Mouse (Mus musculus) gastrocnemius, adult 18-20 months (tissue): ENCODE measurements around the gene Dao. TPM values are rescaled to one million over a fixed set of nuclear protein-coding genes. Genes with fewer than 3 reads are reported as not detected.
A peak's percentile ranks its signal among the peaks of the same experiment; 100 is the strongest.

Experiments
- DNase-seq: peaks from one replicate; pipeline ENCODE4 v3.0.0; 2021; ENCODE audit warnings: low spot score
- total RNA-seq, 2 experiments: library from RNA; stranded (reverse); gene quantifications; 2 replicates each; pipeline ENCODE4 v1.2.3; 2021

The Dao gene
- total RNA-seq, 2 experiments from 2014 or later, result not detected

DNA sequence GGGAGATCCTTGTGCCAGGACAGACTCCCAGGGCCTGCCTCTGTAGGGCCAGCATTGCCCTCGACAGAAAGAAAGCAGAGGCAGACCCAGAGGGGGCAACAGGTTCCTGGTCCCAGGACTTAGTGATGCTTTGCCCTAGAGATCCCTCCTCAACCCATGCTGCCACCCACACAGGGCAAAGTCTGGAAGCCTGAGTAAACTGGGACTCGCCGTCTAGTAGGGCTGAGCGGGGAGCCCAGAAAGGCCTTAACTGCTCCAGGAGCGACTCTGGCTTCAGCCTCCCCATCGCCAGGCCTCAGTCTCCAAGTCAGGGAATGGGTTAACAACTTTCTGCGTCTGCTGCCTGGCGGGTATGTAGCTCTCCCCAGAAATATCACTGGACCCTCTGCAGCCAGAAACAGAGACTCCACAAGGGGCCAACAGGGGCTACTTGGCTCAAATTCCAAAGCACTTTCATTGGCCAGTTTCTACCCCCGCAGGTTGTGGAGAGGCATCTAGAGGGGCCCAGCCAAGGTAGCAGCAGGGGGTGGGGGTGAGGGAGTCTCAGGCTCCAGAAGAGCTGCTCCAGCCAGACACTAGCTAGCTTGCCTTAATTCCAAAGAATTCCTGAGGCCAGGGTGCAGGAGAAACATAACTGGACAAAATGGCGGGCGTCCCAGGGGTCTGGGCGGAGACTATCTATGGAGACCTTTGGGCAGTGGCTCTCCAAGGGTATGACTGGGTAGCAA is 23.9 kb downstream of the Dao start:
- DNase-seq, result no peak

DNA sequence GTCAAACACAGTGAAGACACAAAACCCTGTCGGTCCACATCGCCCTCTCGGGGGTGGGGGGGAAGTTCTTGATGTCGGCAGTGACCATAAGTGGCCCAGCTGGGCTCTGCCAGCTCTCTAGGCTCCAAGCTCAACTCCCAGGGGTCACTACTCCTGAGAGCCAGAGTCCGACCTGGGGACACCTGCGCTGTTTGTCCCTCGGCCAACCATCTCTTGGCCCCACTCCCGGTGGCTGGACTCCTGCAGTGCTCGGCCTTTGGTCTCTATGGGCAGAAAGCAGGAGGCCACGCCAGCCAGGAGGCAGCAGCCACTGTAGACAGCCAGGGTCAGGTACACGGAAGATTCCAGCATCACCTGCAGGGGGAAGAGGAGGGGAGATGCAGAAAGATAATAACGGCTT is 24.6 kb downstream of the Dao start:
- DNase-seq, result no peak

DNA sequence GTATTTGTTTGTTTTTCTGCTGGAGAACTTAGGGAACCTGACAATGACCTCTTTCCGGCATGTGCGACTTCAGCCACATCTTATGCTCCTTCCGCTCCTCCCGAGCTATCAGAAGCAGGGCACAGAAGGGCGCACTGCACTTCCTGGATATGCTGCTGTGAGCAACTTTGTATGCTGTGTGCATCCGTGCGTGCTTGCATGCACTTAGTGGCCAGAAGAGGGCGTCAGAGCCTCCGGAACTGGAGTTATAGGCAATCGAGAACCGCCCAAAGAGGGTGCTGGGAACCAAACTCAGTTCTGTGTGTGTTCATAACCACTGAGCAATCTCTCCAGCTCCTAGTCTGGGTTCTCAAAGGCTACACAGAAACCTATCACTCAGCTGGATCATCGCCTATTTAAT is 27.1 kb downstream of the Dao start:
- DNase-seq, result no peak

DNA sequence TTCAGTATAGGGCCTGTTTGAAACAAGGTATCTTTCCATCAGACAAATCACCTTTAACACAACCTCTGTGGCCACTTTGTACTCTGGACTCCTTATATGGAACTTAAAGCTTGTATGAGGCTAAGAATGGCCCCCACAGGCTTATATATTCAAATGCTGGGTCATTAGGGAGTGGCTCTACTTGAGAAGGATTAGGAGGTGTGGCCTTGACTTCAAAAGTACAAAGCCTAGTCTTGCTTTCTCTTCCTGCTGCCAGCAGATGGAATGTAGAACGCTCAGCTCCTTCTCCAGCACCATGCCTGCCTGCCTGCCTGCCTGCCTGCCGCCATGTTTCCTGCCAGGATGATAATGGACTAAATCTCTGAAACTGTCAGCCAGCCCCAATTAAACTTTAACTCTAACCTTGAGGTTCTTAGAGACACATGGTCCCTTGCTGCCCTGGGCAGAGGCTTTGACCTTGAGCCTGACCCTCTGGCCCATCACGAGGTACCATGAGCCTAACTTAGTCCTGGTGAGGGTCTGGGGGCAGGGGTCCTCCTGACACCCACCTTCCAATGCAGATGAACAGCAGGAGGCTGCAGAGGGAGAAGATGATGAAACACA is 28.8 kb downstream of the Dao start:
- no peak for DNase-seq

DNA sequence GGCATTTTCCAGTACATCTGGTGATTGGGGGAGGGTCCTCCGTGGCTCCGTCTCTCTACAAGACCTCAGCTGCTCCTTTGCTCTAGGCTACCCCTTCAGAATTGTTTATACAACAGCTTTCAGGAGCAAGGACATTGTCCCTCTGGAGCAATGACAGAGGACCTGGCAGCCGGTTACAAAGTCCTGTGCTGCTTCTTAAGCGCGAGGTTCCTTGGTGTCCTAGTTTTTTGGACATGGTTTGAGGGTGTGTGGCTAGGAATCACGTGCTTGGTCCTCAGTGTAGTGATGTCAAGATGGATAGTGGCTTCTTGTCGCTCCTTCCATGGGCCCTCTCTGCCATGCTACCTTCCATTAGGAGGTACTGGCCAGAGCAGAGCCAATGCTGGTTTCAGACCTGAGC is 30.9 kb downstream of the Dao start:
- no peak for DNase-seq

GRCm38 (mm10) chr5:114035111-114035510 is 31.6 kb downstream of the Dao start:
- DNase-seq, result no peak

DNA sequence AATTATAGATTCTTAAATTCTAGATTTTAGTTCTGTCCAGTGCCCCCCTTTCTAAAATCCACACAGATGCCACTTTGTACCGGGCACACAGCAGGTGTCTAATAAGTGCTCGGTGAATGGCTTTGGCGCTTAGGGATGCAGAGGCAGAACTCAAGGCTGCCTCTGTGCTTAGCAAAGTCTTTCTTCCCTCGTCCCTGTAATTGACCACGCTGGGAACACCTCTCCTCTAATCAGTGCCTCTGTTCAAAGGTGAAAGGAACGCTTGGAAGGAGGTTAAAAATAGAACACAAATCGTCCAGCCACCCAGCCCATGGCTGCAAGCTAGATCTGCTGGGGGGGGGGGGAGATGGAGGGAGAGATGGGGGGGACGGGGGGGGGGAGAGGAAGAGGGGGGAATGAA is 37.0 kb downstream of the Dao start:
- DNase-seq, result no peak

- DNase-seq, result no peak
Measured at GRCm38 (mm10) chr5:114040911-114041310, 37.4 kb downstream of the Dao start.

- DNase-seq, result peak; percentile 7
Measured at GRCm38 (mm10) chr5:114041327-114041930, 37.9 kb downstream of the Dao start.

- no peak for DNase-seq
Measured at GRCm38 (mm10) chr5:114043800-114044199, 40.3 kb downstream of the Dao start.

DNA sequence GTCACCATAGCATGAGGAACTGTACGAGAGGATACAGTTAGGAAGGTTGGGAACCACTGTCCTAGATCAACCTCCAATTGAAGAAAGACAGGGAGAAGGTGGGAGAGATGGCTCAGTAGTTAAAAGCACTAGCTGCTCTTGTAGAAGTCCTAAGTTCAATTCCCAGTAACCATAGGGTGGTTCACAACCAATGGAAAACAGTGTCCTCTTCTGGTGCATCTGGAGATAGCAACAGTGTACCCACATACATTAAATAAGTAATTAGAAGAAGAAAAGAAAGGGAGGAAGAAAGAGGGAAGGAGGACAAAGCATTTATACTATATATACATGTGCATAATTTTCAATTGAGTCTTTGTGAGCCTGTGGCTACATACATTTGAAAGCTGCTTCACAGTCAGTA is 41.6 kb downstream of the Dao start:
- no peak for DNase-seq

GRCm38 (mm10) chr5:114046151-114046550 is 42.6 kb downstream of the Dao start:
- no peak for DNase-seq

GRCm38 (mm10) chr5:114046604-114047003 is 43.1 kb downstream of the Dao start:
- DNase-seq, result no peak

- DNase-seq, result no peak
Measured at GRCm38 (mm10) chr5:114047182-114047581, 43.7 kb downstream of the Dao start.

- DNase-seq, result no peak
Measured at GRCm38 (mm10) chr5:114048731-114049308, 45.3 kb downstream of the Dao start.

DNA sequence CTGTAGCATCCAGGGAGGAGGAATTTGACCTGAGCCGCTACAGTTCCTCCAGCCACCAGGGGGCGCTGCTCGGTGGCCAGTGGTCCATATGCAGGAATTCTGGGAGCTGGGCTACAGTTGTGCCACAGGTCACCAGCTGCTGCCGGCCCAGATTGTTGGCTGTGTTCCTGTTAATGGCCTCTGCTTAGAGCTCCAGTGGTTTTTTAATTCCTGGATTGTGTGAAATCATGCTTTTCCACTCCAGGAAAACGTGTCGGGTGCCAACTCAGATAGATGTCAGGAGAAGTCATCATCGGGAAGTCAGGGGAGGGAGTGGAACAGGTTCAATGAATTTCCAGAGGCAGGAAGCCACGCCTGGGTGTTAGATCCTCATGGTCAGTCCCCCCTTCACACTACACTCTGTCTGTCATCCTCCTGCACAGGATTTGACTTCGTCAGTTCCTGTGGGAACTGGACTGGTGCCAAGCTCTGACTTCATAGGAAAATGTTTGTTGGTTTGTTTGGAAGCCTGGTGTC is 48.8 kb downstream of the Dao start:
- peak; percentile 72 for DNase-seq

GRCm38 (mm10) chr5:114057129-114057731 is 53.7 kb downstream of the Dao start:
- DNase-seq, result no peak

DNA sequence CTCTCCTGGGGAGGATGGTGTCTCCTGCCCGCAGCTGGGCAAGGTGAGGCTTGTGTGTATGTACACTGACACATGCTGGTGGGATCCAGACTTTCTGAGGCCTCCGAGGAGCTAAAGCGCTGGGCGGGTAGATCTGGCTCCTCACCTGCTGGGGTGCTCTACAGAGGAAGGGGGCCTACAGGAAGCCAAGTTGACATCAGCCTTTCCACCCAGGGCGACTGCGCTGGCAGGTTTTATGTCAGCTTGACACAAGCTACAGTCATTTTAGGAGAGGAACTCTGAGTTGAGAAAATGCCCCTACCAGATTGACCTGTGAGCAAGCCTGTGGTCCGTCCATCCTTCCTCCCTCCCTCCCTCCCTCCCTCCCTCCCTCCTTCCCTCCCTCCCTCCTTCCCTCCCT is 58.2 kb downstream of the Dao start:
- no peak for DNase-seq

DNA sequence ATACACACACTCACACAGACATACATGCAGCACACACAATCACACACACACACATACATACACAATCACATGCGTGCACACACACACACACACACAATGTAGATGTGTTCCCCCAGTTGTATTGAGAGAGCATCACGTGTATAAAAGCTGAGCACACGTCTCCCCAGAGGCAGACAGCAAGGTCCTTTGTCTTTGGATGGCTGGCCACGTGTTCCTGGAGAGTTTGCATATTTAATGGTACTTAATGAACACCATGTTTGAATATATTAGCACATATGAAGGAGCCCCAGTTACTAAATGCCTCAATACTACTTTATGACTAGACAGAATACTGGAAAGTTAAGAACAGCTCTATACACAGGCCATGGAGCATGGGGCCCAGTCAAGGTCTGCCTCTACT is 60.5 kb downstream of the Dao start:
- DNase-seq, result no peak

- DNase-seq, result no peak
Measured at GRCm38 (mm10) chr5:114065161-114065560, 61.7 kb downstream of the Dao start, which contains the start of gene Usp30. TSS of gene Usp30 (plus strand) at chr5:114065461.

- no peak for DNase-seq
Measured at GRCm38 (mm10) chr5:114066601-114067000, 63.1 kb downstream of the Dao start.

- no peak for DNase-seq
Measured at GRCm38 (mm10) chr5:114067543-114067942, 64.0 kb downstream of the Dao start.
